Mouse (Mus musculus): Measurements from ENCODE around the gene Arl14.

- TF ChIP-seq CTCF (IDR thresholded peaks at IDR 0.05; ENCODE audit: low read depth, low read length) (no peak), POLR2A (IDR thresholded peaks at IDR 0.05; ENCODE audit: extremely low read depth, insufficient read depth, low read length) (no peak)
Observed at GRCm38 (mm10) chr3:69212246-69212645, 10.0 kb upstream of the Arl14 start.

Measured in liver, adult 2 months (tissue).